Mouse (Mus musculus): Measurements from ENCODE around the gene 4930544D05Rik. TPM values are rescaled to one million over a fixed set of nuclear protein-coding genes. Genes with fewer than 3 reads are reported as not detected.

The 4930544D05Rik gene
- total and polyA plus RNA-seq, 2 experiments, result not detected

DNA sequence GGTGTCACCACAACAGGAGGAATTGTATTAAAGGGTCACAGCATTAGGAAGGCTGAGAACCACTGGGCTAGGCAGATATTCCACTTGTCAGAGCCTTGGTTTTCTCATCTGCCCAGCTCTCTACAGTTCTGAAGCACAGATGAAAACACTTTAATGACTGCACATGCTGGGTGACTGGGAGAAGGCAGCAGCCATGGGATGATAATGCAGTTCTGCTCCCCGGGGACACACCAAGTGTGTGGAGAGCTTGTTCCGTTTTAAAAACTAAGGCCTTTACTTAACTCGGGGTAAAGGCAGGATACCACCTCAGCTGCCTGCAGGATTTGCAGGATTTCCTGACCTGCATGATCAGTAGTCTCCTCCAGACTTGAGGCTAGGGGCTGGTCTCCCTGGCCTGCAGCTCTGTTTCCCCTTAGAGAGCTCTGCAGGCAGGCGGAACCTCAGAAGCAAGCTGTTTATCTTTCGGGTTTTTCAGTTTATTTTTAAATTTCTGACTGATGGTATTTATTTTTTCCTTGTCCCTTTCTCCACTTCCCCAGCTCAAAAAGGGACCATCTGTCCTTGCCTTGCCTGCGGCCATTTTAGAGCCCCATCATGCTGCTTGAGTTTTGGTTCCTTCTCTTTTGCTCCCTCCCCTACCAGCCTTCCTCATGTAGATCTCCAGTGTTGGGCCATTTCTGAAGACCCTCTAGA lies 32.5 kb upstream of the 4930544D05Rik start:
- Histone ChIP-seq H3K36me3 (ENCODE audit: control insufficient read depth, insufficient read depth, low read length) (no peaks in the 10 kb centered on the region), H3K9ac (ENCODE audit: low read depth, low read length) (no peak overlapping the region), H3K79me2 (ENCODE audit: control insufficient read depth, insufficient read depth, low read length) (peaks cover 52% of the 10 kb centered on the region), H3K4me1 (ENCODE audit: control insufficient read depth, insufficient read depth, low read length) (peaks cover 24% of the 10 kb centered on the region), H3K4me3 (ENCODE audit: insufficient read depth, low read depth, low read length) (no peak overlapping the region), H3K27ac (replicated peaks; ENCODE audit: insufficient read depth, low read depth, low read length) (no peak overlapping the region), H3K27me3 (ENCODE audit: control insufficient read depth, insufficient read depth, low read length) (no peaks in the 10 kb centered on the region)
- TF ChIP-seq POLR2A (IDR thresholded peaks at IDR 0.05; ENCODE audit: extremely low read depth, insufficient read depth, low read length) (no peak), CTCF (IDR thresholded peaks at IDR 0.05; ENCODE audit: low read depth, low read length) (no peak)
- no peak for DNase-seq (ENCODE audit: extremely low read depth, low read depth, low spot score)
- WGBS, result 65% methylated on average over 6 of the region's 6 CpGs

- peaks cover 24% of the 10 kb centered on the region for H3K4me1 ChIP-seq (ENCODE audit: control insufficient read depth, insufficient read depth, low read length)
- TF ChIP-seq CTCF (IDR thresholded peaks at IDR 0.05; ENCODE audit: low read depth, low read length) (no peak), POLR2A (IDR thresholded peaks at IDR 0.05; ENCODE audit: extremely low read depth, insufficient read depth, low read length) (no peak)
- no peaks in the 10 kb centered on the region for H3K27me3 ChIP-seq (ENCODE audit: control insufficient read depth, insufficient read depth, low read length)
- peaks cover 47% of the 10 kb centered on the region for H3K79me2 ChIP-seq (ENCODE audit: control insufficient read depth, insufficient read depth, low read length)
- H3K9ac ChIP-seq (ENCODE audit: low read depth, low read length), result no peak overlapping the region
- no peak overlapping the region for H3K27ac ChIP-seq (replicated peaks; ENCODE audit: insufficient read depth, low read depth, low read length)
- no peak overlapping the region for H3K4me3 ChIP-seq (ENCODE audit: insufficient read depth, low read depth, low read length)
- 76% methylated on average over 7 of the region's 7 CpGs for WGBS
- no peaks in the 10 kb centered on the region for H3K36me3 ChIP-seq (ENCODE audit: control insufficient read depth, insufficient read depth, low read length)
- no peak for DNase-seq (ENCODE audit: extremely low read depth, low read depth, low spot score)
Measured at GRCm38 (mm10) chr11:70583775-70584174, 31.9 kb upstream of the 4930544D05Rik start.

- Histone ChIP-seq H3K79me2 (ENCODE audit: control insufficient read depth, insufficient read depth, low read length) (peaks cover 48% of the 10 kb centered on the region), H3K27me3 (ENCODE audit: control insufficient read depth, insufficient read depth, low read length) (no peaks in the 10 kb centered on the region), H3K4me3 (ENCODE audit: insufficient read depth, low read depth, low read length) (no peak overlapping the region), H3K9ac (ENCODE audit: low read depth, low read length) (no peak overlapping the region), H3K4me1 (ENCODE audit: control insufficient read depth, insufficient read depth, low read length) (peaks cover 17% of the 10 kb centered on the region), H3K27ac (replicated peaks; ENCODE audit: insufficient read depth, low read depth, low read length) (no peak overlapping the region), H3K36me3 (ENCODE audit: control insufficient read depth, insufficient read depth, low read length) (no peaks in the 10 kb centered on the region)
- TF ChIP-seq CTCF (IDR thresholded peaks at IDR 0.05; ENCODE audit: low read depth, low read length) (no peak), POLR2A (IDR thresholded peaks at IDR 0.05; ENCODE audit: extremely low read depth, insufficient read depth, low read length) (no peak)
- WGBS, result 9% methylated on average over 7 of the region's 7 CpGs
- no peak for DNase-seq (ENCODE audit: extremely low read depth, low read depth, low spot score)
Measured at GRCm38 (mm10) chr11:70585457-70585856, 30.2 kb upstream of the 4930544D05Rik start.

DNA sequence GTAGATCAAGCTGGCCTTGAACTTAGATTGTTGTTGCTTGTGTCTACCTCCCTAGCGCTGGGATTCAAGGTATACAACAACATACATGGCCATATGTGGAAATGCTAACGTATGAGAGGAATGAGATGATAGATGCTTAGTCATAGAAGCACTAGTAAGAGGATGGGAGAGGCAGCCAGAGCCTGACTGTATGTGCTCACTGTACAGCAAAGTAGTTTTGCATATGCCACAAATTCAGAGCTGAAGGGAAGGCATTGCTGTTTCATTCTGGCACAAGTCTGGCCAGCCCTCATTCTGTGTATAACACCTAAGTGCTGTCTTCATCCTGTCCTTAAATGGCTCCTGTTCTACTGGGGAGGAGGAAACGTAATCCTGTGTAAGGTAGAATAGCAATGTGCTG lies 29.4 kb upstream of the 4930544D05Rik start:
- Histone ChIP-seq H3K27ac (replicated peaks; ENCODE audit: insufficient read depth, low read depth, low read length) (no peak overlapping the region), H3K9ac (ENCODE audit: low read depth, low read length) (no peak overlapping the region)
- WGBS, result 71% methylated on average over 3 of the region's 3 CpGs

GRCm38 (mm10) chr11:70586954-70587353 lies 28.7 kb upstream of the 4930544D05Rik start:
- no peaks in the 10 kb centered on the region for H3K36me3 ChIP-seq (ENCODE audit: control insufficient read depth, insufficient read depth, low read length)
- no peak overlapping the region for H3K4me3 ChIP-seq (ENCODE audit: insufficient read depth, low read depth, low read length)
- peaks cover 18% of the 10 kb centered on the region for H3K4me1 ChIP-seq (ENCODE audit: control insufficient read depth, insufficient read depth, low read length)
- WGBS, result 80% methylated on average over 5 of the region's 5 CpGs
- no peak overlapping the region for H3K27ac ChIP-seq (replicated peaks; ENCODE audit: insufficient read depth, low read depth, low read length)
- no peak for TF ChIP-seq CTCF (IDR thresholded peaks at IDR 0.05; ENCODE audit: low read depth, low read length)
- TF ChIP-seq POLR2A (IDR thresholded peaks at IDR 0.05; ENCODE audit: extremely low read depth, insufficient read depth, low read length), result no peak
- DNase-seq (ENCODE audit: extremely low read depth, low read depth, low spot score), result no peak
- no peak overlapping the region for H3K9ac ChIP-seq (ENCODE audit: low read depth, low read length)
- no peaks in the 10 kb centered on the region for H3K27me3 ChIP-seq (ENCODE audit: control insufficient read depth, insufficient read depth, low read length)
- peaks cover 51% of the 10 kb centered on the region for H3K79me2 ChIP-seq (ENCODE audit: control insufficient read depth, insufficient read depth, low read length)

More for the DNA sequence above, 29.4 kb upstream of the 4930544D05Rik start:
- Histone ChIP-seq H3K4me3 (ENCODE audit: insufficient read depth, low read depth, low read length) (no peak overlapping the region), H3K36me3 (ENCODE audit: control insufficient read depth, insufficient read depth, low read length) (no peaks in the 10 kb centered on the region), H3K27me3 (ENCODE audit: control insufficient read depth, insufficient read depth, low read length) (no peaks in the 10 kb centered on the region), H3K79me2 (ENCODE audit: control insufficient read depth, insufficient read depth, low read length) (peaks cover 50% of the 10 kb centered on the region), H3K4me1 (ENCODE audit: control insufficient read depth, insufficient read depth, low read length) (peaks cover 15% of the 10 kb centered on the region)
- TF ChIP-seq CTCF (IDR thresholded peaks at IDR 0.05; ENCODE audit: low read depth, low read length), result no peak
- no peak for TF ChIP-seq POLR2A (IDR thresholded peaks at IDR 0.05; ENCODE audit: extremely low read depth, insufficient read depth, low read length)
- no peak for DNase-seq (ENCODE audit: extremely low read depth, low read depth, low spot score)

- no peak for DNase-seq (ENCODE audit: extremely low read depth, low read depth, low spot score)
- Histone ChIP-seq H3K9ac (ENCODE audit: low read depth, low read length) (no peak overlapping the region), H3K27ac (replicated peaks; ENCODE audit: insufficient read depth, low read depth, low read length) (no peak overlapping the region), H3K79me2 (ENCODE audit: control insufficient read depth, insufficient read depth, low read length) (peaks cover 23% of the 10 kb centered on the region), H3K4me1 (ENCODE audit: control insufficient read depth, insufficient read depth, low read length) (peaks cover 10% of the 10 kb centered on the region), H3K36me3 (ENCODE audit: control insufficient read depth, insufficient read depth, low read length) (no peaks in the 10 kb centered on the region; the same call in 1 of the 2 replicates), H3K27me3 (ENCODE audit: control insufficient read depth, insufficient read depth, low read length) (no peaks in the 10 kb centered on the region), H3K4me3 (ENCODE audit: insufficient read depth, low read depth, low read length) (no peak overlapping the region)
- 94% methylated on average over 1 of the region's 1 CpGs for WGBS
- TF ChIP-seq POLR2A (IDR thresholded peaks at IDR 0.05; ENCODE audit: extremely low read depth, insufficient read depth, low read length), result no peak
- no peak for TF ChIP-seq CTCF (IDR thresholded peaks at IDR 0.05; ENCODE audit: low read depth, low read length)
Measured at GRCm38 (mm10) chr11:70591733-70592132, 23.9 kb upstream of the 4930544D05Rik start.

Data from liver, adult 2 months (tissue).